Mouse (Mus musculus) neural tube, embryonic 10.5 days (tissue): ENCODE results near the gene 9130019O22Rik.
"Not testable (repeated sequence)": the region's sequence is repeated elsewhere in the genome, so short reads cannot be mapped to it uniquely, and the experiment has no call there.

Experiments used
- DNase-seq: peaks from one replicate; pipeline ENCODE4 v3.0.0-alpha.2; 2017; ENCODE audit warnings: low spot score; ENCODE audit errors: extremely low spot score

Gene 9130019O22Rik

GRCm38 (mm10) chr7:127386641-127387392, at the start of gene 9130019O22Rik:
9130019O22Rik (minus strand) TSS chr7:127387166.
- peak; percentile 77 for DNase-seq

GRCm38 (mm10) chr7:127435206-127435605, 48.2 kb upstream of the 9130019O22Rik start:
- no peak for DNase-seq

GRCm38 (mm10) chr7:127426354-127426753, 39.4 kb upstream of the 9130019O22Rik start:
- DNase-seq = no peak

GRCm38 (mm10) chr7:127425911-127426310, 38.9 kb upstream of the 9130019O22Rik start:
- DNase-seq = no peak

GRCm38 (mm10) chr7:127425291-127425690, 38.3 kb upstream of the 9130019O22Rik start:
- DNase-seq = no peak

GRCm38 (mm10) chr7:127422247-127422646, 35.3 kb upstream of the 9130019O22Rik start:
- no peak for DNase-seq

- DNase-seq = peak; percentile 98
These were observed 34.6 kb upstream of the 9130019O22Rik start, which contains the start of gene Zfp688 for GRCm38 (mm10) chr7:127421388-127422191. Zfp688 (minus strand) TSS chr7:127422068.

GRCm38 (mm10) chr7:127411418-127411817, 24.5 kb upstream of the 9130019O22Rik start:
- no peak for DNase-seq

- DNase-seq = peak; percentile 82
These were observed 19.3 kb upstream of the 9130019O22Rik start, which contains the start of gene Zfp764 for GRCm38 (mm10) chr7:127406002-127406987. Zfp764 (minus strand) TSS chr7:127406822.

GRCm38 (mm10) chr7:127404101-127404500, 17.1 kb upstream of the 9130019O22Rik start:
- DNase-seq = not testable (repeated sequence)

GRCm38 (mm10) chr7:127402980-127403379, 16.0 kb upstream of the 9130019O22Rik start:
- DNase-seq = no peak

- no peak for DNase-seq
These were observed 13.4 kb upstream of the 9130019O22Rik start for GRCm38 (mm10) chr7:127400355-127400754.

- no peak for DNase-seq
These were observed 7.0 kb upstream of the 9130019O22Rik start for GRCm38 (mm10) chr7:127393944-127394333.

GRCm38 (mm10) chr7:127393157-127393943, 6.4 kb upstream of the 9130019O22Rik start, which contains the start of gene E430018J23Rik:
E430018J23Rik (minus strand) TSS chr7:127393629.
- peak; percentile 94 for DNase-seq

GRCm38 (mm10) chr7:127392251-127392824, 5.4 kb upstream of the 9130019O22Rik start:
- DNase-seq = no peak

- no peak for DNase-seq
These were observed 4.6 kb upstream of the 9130019O22Rik start for GRCm38 (mm10) chr7:127391538-127391937.

GRCm38 (mm10) chr7:127390306-127390705, 3.3 kb upstream of the 9130019O22Rik start:
- no peak for DNase-seq

GRCm38 (mm10) chr7:127388201-127388600, 1.2 kb upstream of the 9130019O22Rik start:
- not testable (repeated sequence) for DNase-seq

- DNase-seq = not testable (repeated sequence)
These were observed 1.4 kb downstream of the 9130019O22Rik start for GRCm38 (mm10) chr7:127385560-127385959.
